Mouse (Mus musculus): Measurements from ENCODE around the gene Lonp1. TPM values are rescaled to one million over a fixed set of nuclear protein-coding genes. Genes with fewer than 3 reads are reported as not detected.
A peak's percentile ranks its signal among the peaks of the same experiment; 100 is the strongest.

The Lonp1 gene
- total RNA-seq, 2 experiments from 2014 or later, result 4.2 to 13.0 TPM

DNA sequence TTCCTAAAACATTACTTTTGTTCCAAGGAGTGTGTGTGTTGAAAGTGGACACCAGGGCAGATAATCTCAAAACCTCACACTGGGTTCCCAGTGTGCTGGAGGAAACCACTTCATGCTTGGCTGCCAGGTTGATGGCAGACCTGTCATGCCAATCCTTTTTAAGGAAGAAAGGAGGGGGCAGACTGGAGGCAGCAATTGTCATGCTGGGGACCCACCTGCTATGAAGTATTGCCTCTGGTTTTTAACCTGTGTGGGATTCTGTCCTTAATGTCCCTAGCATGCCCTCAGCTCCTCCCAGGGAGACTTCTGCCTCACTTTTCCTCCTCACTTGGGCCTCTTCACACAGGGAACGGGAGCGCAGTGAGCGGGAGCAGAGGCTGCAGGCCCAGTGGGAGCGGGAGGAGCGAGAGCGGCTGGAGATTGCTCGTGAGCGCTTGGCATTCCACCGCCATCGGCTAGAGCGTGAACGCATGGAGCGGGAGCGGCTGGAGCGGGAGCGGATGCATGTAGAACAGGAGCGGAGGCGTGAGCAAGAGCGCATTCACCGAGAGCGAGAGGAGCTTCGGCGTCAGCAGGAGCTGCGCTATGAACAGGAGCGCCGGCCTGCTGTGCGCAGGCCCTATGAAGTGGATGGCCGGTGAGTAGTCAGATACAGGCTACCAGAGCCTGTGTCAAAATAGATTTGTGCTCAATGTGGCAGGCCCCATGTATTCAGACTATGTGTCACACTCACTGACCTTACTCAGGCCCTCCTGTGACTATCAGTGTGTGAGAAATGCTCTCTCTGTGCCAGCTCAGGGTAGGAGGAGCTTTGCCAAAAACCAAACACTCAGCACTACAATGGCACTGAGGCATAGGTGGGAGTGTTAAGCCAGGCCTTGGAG, 23.3 kb downstream of the Lonp1 start:
- no peak for ATAC-seq (replicated peaks; ENCODE audit: low FRiP score, poor library complexity, severe bottlenecking)

DNA sequence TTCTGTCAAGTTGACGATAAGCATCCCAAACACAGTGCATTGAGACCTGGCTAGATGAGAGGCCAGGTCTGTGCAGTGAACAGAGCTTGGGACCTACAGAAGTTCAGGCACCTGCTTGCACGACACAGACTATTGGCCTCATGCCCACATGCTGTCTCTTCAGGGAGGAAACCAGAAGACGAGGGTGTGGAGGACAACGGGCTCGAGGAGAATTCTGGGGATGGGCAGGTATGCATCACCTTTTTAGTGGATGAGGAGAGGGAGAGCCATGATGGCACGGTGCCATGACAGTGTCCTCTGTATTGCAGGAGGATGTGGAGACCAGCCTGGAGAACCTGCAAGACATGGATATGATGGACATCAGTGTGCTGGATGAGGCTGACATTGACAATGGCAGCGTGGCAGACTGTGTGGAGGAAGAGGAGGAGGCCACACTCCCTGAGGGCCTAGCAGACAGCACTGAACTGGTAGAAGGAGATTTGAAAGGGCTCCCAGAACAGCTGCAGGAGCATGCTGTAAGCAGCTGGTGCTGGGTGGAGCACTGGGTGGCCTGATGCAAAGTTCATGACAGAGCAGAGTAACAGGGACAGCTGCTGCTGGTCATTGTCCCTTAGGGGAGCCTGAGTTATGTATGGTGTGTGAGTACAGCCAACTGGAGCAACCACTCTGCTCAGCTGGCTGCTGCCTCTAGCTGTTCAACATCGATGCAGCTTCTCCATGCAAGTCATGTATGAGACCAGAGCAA, 33.0 kb downstream of the Lonp1 start:
- no peak for ATAC-seq (replicated peaks; ENCODE audit: low FRiP score, poor library complexity, severe bottlenecking)

DNA sequence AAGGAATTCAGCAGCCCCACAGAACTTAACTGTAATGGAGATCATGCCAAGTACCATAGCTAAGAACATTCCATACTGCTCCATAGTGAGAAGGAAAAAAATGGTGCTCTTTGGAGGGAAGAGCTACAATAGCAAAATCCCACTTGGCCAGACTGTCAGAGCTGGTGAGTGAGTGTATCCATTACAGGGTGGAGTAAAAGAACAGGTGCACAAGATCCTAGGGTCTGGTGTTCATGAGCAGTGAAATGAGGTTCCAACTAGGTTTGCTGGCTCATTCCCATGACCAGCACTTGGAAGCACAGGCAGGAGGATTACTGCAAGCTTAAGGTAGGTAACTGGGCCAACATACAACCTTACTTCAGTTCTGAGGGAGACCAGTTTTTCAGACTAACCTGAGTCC, 34.1 kb downstream of the Lonp1 start:
- no peak for ATAC-seq (replicated peaks; ENCODE audit: low FRiP score, poor library complexity, severe bottlenecking)

DNA sequence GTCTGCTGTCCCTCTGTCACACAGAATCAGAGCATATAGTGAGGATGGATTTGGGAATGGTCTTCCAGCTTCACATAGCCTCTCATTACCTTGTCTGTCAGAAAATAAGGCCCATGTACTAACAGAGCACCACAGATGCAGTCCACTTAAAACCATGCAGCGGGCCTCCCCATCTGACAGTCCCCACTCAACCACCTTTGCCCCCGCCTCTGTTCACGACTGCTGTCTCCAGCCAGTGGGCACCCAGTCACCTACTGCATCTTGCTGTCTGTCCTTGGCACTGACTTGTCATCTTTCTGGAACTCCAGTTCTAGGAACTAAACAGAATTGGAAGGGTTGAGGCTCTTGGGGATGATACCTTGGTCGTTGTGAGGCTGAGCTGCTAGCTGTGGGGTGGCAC, 37.8 kb downstream of the Lonp1 start:
- ATAC-seq (replicated peaks; ENCODE audit: low FRiP score, poor library complexity, severe bottlenecking), result no peak

DNA sequence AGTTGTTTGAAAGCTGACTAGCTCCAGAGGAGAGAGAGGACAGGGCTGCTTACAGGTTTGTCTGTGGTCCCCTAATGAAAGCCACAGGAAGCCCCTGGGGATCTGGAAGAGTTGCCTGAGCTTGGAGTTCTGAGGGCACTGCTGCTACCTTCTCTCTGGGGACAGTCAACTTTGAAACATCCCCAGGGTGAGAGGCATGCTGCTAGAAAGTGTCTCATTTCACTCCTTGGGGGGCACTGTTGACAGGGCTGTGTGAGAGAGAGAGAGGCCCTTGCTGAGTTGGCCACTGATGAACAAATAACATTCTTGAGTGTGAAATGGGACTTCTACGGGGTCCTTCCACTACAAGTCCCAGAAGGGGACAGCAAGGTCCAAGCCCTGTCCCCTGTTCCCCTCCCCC, 38.9 kb downstream of the Lonp1 start:
- no peak for ATAC-seq (replicated peaks; ENCODE audit: low FRiP score, poor library complexity, severe bottlenecking)

DNA sequence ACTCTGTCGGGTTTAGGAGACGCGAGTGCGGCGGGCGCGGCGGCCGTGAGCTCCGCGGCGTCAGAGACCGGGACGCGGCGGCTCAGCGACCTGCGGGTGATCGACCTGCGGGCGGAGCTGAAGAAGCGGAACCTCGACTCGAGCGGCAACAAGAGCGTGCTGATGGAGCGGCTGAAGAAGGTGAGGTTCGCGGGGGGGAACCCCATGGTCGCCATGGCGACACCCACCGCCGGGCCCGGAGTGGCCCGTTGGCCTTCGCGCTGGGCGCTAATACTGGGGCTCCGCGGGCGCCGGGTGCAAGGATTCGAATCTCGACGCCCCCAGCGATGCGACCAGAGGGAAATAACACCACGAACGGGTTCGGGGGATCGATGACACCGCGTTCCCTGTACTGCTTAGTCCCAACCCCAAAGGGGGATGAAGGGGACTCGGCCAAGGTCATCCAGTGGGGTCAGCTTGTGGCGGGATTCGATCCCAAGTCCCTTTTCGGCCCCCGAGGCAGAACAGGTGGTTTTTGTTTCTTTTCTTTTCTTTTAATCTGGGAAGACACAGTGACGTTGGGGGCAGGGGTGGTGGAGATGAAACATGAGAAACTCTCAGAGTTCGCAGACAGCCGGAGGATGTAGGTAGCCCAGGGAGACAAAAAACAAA, 41.4 kb downstream of the Lonp1 start:
- ATAC-seq (replicated peaks; ENCODE audit: low FRiP score, poor library complexity, severe bottlenecking), result peak; percentile 18

DNA sequence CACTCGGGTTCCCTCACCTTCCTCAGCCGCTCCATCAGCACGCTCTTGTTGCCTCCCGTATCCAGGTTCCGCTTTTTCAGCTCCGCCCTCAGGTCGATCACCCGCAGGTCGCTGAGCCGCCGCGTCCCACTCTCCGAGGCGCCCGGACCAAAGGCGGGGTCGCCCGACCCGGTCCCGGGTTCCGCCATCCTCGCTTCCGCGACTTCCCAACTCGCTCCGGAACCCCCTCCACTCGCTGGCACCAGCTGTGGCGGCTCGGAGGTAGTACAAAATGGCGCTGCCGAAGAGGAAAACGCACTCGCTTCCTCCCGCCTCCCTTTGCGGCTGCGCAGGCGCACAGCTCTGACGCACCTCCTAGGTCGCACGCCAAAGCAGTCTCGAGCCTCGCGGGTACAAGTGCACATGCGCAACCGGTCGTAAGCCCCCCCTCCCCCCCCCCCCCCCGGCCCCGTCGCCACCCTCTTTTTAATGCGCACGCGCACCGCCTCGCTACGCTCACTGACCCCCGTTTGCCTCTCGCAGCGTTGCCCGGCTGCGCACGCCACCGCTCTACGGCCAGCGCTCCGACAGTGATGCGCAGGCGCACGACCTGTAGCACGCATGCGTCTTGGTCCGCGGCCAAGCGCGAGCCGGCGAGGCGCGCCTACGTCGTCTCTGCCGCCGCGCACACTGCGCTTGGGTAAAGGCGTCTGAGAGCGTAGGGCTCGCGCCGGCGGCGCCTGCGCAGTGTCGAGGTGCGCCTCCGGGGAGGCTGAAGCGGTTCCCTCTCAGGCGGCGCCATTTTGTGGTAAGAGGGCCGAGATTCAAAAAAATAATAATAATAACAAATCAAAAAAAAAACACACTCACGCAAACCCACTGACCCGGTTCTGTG, 42.2 kb downstream of the Lonp1 start, which contains the start of the genes Safb2 and Safb:
Safb2 (minus strand) TSS at position 329 of the 874 bp plus-strand sequence.
Safb (plus strand) TSS at position 569 of the 874 bp plus-strand sequence.
- ATAC-seq (replicated peaks; ENCODE audit: low FRiP score, poor library complexity, severe bottlenecking), result peak; percentile 81

DNA sequence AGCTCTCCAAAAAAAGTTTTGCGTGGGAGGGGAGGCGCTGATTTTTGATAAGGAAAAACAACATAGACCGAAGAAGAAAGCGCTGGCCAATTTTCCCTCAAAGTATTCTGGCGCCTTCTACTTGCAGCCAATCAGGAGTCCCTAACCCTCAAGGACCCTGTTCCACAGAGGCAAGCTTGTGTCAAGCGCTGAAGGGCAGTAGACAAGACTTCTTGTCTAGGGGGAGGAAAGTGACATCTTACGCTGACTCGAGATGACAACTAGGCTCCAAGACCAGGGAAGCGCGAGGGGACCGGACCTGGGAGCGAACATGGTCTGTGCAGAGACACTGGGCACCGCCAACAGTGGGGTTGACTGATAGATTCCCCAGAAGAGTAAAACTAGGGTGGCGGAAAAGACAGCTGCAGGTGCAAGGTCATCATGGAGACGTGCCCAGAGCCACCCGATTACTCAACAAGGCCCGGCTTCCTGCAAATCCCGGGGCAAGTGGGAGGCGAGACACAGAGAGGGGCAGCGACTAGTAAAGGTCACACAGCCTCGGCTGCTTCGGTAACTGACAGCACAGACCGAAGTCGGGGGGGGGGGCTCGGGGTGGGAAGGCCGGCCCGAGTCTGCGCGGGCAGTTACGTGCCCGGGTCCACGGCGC, 43.0 kb downstream of the Lonp1 start:
- peak; percentile 17; the same call in 1 of the 2 replicates for ATAC-seq (replicated peaks; ENCODE audit: low FRiP score, poor library complexity, severe bottlenecking)

DNA sequence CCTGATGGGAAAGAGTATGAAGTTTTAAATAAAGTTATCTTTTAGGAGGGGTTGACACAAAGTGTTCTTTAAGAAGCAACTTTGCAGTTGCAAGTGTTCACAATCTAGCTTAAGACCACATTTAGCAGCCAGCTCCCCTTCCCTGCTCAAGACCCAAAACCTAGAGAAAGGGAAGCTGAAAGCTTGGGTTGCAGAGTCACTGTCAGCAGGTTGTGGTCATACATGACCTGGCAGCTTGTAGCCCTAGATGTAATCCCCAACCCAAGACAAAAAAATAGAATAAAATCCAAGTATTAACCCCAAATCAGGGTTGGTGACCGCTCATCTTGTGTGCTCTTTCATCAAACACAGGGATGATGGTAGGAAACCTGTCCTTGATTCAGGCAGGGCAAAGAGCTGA, 43.6 kb downstream of the Lonp1 start:
- no peak for ATAC-seq (replicated peaks; ENCODE audit: low FRiP score, poor library complexity, severe bottlenecking)

DNA sequence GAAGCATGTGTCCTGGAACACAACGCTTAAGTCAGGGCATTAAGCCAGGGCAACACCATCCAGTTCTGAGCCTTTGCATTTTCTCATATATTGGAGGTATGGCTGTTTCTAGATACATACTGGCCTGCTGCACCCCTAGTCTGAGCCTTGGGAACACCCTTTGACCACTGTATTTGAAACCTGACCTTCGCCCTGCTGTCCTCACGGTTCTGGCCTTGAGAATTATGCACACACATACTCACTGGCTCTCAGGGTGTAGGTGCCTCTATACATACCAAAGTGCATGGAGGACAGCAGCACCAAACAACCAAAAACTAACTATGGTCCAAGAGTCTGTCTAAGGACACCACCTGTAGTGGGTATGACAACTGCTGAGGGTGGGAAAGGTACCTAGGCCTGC, 53.7 kb downstream of the Lonp1 start:
- ATAC-seq (replicated peaks; ENCODE audit: low FRiP score, poor library complexity, severe bottlenecking), result no peak

DNA sequence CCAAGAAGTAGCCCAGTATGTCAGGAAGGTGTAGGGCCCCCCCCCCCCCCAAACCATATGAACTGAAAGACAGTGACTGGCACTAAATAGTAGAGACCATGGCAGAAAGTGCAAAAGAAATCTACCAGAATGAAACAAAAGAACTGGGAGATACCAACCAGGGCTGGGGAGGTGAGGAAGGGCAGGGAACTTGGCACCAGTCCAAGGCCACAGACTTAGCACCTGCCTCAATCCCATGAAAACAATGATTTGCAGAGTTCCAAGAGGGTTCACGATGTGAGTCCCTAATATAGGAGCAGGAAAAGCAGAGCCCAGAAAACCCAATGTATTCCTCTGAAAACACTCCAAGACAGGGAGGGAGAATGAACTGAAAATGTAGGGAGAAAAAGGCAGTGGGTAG, 54.5 kb downstream of the Lonp1 start:
- no peak for ATAC-seq (replicated peaks; ENCODE audit: low FRiP score, poor library complexity, severe bottlenecking)

DNA sequence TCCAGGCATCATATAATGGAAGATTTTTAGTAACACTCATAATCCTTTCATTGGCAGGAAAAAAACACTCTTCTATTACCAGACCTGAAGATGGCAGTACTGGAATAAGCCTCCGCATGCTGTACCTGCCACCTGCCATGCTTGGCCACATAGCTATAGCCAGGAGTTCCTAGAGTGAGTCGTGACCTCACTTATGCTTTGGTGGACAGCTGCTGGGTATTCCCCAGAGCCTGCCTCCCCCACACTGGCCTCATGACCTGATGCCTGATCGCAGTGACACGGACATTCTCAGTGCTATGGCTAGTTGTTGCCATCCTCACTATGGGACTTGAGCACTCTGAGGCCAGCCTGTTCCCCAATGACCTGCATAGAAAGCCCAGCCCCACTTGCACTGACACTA, 56.4 kb downstream of the Lonp1 start:
- ATAC-seq (replicated peaks; ENCODE audit: low FRiP score, poor library complexity, severe bottlenecking), result no peak

DNA sequence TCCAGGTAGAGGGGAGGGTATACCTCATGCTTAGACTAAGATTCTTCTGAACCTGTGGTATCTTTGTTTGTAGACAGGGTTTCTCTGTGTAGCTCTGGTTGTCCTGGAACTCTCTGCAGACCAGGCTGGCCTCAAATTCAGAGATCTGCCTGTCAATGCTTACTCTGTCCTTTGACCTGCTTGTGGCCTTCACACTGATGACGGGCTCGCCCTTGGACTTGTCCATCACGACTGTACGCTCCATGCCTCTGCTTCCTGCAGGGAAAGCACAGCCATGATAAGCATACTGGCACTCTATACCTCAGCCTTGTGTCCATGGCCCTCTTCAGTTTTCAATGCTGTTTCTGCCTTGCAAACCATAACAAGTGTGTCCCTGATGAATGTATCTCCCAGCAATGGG, 59.3 kb downstream of the Lonp1 start:
- no peak for ATAC-seq (replicated peaks; ENCODE audit: low FRiP score, poor library complexity, severe bottlenecking)

DNA sequence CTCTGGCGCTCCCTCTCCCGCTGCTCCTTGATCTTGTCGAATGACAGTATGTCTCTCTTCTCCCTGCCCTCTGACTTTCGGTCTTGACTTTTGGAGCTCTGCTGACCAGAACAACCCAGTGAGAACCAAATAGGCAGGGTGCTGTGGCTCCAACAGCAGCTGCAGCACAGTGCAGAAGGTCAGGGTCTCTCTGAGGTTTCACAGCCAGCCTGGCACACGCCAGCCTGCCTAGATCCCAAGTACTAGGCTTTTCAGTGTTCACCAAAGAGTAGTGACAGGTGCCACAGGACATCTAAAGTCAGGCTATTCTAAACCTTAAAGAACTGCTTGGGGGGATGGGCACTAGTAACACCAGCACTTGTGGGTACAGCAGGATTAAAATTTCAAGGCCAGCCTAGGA, 59.8 kb downstream of the Lonp1 start:
- no peak for ATAC-seq (replicated peaks; ENCODE audit: low FRiP score, poor library complexity, severe bottlenecking)

DNA sequence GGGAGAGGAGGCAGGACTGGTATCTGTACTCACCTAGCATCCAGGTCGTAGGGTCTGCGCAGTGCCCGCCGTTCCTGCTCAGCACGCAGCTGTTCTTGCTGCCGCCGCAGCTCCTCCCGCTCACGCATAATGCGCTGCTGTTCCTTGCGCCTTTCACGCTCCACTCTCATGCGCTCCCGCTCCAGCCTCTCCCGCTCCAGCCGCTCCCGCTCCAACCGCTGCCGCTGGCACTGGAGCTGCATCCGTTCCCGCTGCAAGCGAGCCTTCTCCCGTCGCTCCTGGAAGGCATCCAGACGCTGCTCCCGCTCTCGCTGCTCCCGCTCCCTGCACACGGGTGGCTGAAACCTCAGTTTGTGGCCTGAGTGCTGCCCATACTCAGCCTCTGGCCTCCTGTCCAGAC, 60.4 kb downstream of the Lonp1 start:
- no peak for ATAC-seq (replicated peaks; ENCODE audit: low FRiP score, poor library complexity, severe bottlenecking)

Measured in erythroblast, adult 5-6 weeks (primary cell).